Mouse (Mus musculus): ENCODE data around the gene Rufy2. TPM values are rescaled to one million over a fixed set of nuclear protein-coding genes. Genes with fewer than 3 reads are reported as not detected.

Rufy2 gene
- total RNA-seq, 2 experiments from 2014 or later, result 12.1 to 13.1 TPM

DNA sequence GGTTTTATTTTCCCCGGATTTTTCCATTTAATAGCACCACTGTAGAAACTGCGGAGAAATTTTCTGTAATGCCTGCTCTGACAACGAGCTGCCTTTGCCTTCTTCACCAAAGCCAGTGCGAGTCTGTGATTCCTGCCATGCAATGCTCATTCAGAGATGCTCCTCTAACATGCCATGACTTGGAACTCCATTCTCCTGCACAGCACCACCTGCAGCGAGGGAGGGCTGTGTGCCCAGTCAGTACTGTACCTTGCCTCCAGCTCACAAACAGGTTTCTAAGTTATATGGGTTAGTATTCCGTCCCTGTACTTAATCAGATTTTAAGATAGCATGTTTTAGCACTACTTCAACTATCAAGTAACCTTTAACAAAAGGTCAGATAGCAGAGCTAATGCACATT, 31.5 kb downstream of the Rufy2 start:
- intact Hi-C loops (cut with DNase I), result no loop called here
- no peak for DNase-seq

DNA sequence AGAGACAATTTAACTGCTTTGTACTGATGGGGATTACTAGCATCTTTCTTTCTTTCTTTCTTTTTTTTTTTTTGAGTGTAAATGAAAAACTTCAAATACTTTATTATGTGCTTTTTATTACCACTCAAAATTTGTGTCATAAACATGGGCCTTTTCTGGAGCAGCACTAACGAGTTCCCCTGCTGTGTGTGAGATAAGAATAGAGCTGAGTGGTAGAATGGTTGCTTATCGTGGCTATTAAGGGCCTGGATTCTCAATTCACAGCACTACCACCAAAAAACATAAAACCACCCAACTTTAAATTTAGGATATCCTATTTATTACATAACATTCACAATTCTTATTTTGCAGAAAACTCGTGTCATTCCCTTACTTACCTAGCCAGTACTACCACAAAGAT, 33.5 kb downstream of the Rufy2 start:
- intact Hi-C loops (cut with DNase I), result no loop called here
- DNase-seq, result no peak

DNA sequence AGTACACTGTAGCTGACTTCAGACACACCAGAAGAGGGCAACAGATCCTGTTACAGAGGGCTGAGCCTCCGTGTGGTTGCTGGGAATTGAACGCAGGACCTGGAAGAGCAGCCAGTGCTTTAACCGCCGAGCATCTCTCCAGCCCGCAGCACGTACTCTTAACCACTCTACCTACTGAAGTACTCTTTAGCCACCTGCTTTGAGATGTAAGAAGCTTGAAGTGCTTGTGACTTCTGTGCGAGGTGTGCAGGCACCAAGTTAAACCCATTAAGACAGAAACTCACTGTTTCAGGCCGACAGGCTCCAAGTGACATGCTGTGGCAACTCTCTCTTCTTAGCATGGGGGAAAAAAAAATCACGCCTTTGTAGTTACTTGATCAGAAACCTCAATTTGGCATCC, 34.1 kb downstream of the Rufy2 start:
- no peak for DNase-seq
- intact Hi-C loops (cut with DNase I), result no loop called here

DNA sequence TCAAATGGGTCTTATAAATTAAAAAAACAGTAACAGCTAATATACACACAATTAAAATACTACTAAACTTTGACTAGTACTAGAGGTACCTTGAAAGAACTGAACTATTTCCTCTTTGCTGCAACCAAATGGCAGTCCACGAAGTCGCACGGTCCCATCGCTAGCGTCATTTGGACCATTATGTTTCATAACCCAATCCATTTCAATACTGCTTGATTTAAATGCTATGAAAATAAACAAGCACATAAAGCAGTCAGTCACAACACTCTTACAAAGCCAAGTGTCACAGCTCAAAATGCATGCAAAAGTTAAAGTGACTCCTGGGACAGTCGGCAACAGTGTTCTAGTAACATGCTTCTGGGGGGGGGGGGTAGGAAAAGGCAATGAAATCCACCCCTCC, 39.3 kb downstream of the Rufy2 start:
- intact Hi-C loops (cut with DNase I), result no loop called here
- no peak for DNase-seq

DNA sequence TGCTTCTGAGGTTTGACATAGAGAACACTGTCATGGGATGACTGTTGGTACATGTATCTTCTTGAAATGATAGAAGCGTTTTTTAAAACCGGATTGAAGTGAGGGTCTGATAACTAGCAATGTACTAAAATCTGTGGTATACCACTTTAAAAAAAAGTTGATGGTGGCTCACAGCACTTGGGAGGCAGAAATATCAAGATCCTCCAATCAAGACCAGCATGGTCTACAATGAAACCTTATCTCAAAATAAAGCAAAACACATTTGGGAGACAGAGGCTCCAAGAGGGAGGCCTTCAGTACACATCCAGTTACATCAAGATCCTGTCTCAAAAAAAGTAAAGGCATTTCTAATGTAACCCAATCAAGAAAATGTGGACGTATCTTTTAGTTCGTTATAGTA, 41.7 kb downstream of the Rufy2 start:
- no peak for DNase-seq
- intact Hi-C loops (cut with DNase I), result loop anchor here (5.0 kb wide), 2 partner anchors 221 to 229 kb away; partner anchors contain the start of genes Ccar1 and Herc4

DNA sequence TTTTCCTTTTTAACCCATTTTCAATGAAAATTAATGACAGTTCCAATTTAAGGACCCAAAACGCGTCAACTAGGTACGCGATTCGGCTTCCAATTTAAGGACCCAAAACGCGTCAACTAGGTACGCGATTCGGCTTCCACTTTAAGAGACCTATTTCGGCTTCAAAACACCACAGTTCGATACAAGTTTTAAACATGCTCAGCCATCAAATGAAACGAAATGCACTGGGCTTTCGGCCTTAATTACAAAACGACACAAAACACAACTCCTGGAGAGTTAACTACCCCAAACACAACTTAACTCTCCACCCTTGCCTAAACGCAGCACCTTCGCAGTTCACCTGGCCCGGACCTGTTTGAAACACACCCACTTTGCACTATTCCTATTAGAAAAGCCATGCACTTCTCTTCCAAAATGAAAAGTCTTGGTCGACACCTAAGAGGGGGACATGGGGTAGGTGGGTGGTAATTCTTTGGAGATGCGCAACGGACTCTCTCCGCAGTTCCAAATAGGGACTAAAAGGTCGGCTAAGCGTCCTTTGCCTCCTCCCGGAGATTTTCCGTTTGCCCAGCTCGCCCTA, 42.6 kb downstream of the Rufy2 start:
- intact Hi-C loops (cut with DNase I), result loop anchor here (5.0 kb wide), 2 partner anchors 220 to 230 kb away; partner anchors contain the start of genes Ccar1 and Herc4
- DNase-seq, result no peak

DNA sequence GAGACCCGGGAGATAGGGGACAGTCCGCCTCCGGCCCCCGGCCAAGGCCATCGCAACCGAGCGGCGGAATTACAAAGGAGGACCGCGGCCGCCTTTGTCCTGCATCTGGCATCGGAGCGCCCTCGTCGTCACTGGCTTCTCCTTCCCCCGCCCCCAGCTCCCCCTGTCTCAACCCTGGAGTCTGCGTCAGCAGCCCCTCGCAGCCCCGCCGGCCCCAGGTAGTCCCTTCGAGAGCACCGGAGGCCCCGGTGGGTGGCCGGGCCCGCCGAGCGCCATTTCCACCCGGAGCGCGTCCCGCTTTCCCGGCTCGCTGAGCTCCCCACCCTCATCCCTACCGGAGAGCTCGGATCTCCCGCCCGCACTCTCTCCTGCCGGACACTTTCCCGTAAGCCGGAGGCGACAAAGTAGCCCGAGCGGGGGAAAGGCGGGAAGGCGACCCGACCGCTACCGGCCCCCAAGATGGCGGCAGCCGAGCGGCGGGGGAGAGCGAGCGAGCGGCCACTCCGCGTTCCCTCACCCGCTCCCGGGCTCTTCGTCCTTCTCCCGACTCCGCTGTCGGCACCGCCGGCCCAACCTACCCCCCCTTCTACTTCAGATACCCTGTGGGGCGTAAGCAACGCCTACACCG, 43.2 kb downstream of the Rufy2 start:
- intact Hi-C loops (cut with DNase I), result loop anchor here (5.0 kb wide), 2 partner anchors 219 to 231 kb away; partner anchors contain the start of genes Ccar1 and Herc4
- DNase-seq, result peak; percentile 78 to 81

DNA sequence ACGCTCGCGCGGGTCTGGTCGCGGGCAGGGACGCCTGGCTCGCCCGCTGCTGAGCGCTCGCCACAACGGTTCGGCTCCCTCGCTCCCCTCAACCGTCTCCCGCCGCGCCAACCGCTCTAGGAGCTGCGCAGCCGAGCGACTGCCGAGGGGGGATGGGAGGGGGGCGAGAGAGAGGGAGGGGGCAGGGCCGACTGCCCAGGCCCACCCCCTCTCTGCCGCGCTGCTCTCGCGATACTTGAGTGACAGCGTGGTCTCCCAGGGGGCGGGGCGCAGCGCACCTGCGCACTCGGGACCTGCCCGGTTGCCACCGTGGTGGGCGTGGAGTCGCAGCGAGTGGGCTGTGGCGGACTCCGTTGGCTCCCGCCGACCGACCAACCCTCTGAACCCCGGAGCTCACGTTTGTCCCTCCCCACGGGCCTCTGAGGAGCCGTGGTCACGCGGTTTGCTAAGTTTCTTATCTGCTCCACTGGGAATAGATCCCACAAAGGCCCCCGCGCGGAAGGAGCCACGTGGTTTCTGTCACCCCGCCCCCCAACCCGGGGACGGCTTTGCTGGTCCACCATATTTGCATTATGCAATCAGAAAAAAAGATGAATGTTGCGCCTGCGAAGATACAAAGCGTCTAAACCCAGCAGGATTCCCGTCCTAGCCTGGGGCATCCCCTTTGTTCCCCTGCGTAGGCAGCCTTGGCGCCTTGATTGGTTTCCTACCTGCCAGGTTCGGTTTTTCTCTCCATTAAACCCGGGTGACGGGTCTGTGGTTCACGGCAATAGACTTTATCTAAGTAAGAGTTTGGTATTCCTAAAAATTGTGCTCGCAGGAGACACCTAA, 43.9 kb downstream of the Rufy2 start, which contains the start of the genes Hnrnph3 and Pbld2:
Hnrnph3 (minus strand) TSS at position 469 of the 831 bp plus-strand sequence.
Pbld2 (plus strand) TSS at position 567 of the 831 bp plus-strand sequence.
- intact Hi-C loops (cut with DNase I), result loop anchor here (2.0 to 5.0 kb wide), 3 partner anchors 43 to 232 kb away; partner anchors contain the start of genes Ccar1 and Herc4
- peak; percentile 99 for DNase-seq

DNA sequence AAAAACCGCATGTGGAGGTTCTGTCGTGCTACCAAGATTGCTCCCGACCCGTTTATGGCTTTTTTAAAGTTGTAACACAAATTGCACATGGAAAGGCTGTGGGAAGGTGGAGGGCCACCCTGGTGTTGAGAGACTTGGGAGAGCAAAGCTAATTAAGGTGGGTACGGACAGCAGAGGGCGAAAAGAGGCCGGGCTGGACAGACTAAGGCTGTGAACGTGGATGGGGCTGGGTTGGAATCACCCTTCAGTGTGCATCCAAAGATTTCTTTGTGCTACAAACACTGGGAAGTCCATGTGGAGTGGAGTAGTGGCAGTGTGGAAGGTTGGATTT, 44.5 kb downstream of the Rufy2 start:
- intact Hi-C loops (cut with DNase I), result loop anchor here (2.0 to 5.0 kb wide), 3 partner anchors 42 to 232 kb away; partner anchors contain the start of genes Ccar1 and Herc4
- peak; percentile 63 to 70 for DNase-seq

DNA sequence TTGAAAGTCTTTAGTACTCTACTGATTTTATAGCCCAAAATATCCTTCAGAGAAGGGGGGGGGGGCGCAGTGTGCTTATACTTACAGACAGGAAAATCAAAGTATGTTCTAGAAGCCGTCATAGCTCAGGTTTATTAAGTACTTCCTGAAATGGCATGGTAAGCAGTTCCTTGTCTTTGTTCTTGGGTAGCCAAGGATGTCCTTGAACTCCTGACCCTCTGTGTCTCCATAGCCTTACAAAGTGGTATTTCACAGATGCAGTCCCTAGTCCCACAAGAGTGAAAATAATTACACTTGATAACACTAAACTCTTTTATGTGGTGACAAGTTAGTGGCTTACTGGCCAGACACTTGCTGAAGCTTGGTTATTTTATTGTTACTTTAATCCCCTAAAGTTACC, 45.0 kb downstream of the Rufy2 start:
- DNase-seq, result no peak
- intact Hi-C loops (cut with DNase I), result loop anchor here (2.0 kb wide), 1 partner anchor 42 kb away; no protein-coding TSS in a partner anchor

DNA sequence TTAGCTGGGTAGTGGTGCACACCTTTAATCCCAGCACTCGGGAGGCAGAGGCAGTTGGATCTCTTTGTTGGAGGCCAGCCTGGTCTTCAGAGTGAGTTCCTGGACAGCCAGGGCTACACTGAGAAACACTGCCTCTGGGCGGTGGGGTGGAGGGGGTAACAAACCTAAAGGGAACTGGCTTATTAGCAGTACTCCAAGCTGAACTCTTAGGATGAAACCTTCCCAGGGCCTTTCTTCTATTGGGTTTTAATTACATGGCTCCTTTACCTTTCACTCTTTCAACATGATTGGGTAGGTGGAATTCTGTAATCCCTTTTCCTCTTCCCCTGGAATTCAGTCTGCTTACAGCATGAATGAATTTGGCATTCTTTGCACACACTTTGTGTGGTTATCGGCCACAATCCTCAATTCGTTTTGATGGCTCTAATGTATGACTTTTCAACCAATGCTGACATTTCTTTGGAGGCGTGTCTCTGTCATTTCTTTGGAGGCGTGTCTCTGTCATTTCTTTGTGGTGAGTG, 45.5 kb downstream of the Rufy2 start:
- no peak for DNase-seq
- intact Hi-C loops (cut with DNase I), result loop anchor here (2.0 kb wide), 1 partner anchor 41 kb away; no protein-coding TSS in a partner anchor

DNA sequence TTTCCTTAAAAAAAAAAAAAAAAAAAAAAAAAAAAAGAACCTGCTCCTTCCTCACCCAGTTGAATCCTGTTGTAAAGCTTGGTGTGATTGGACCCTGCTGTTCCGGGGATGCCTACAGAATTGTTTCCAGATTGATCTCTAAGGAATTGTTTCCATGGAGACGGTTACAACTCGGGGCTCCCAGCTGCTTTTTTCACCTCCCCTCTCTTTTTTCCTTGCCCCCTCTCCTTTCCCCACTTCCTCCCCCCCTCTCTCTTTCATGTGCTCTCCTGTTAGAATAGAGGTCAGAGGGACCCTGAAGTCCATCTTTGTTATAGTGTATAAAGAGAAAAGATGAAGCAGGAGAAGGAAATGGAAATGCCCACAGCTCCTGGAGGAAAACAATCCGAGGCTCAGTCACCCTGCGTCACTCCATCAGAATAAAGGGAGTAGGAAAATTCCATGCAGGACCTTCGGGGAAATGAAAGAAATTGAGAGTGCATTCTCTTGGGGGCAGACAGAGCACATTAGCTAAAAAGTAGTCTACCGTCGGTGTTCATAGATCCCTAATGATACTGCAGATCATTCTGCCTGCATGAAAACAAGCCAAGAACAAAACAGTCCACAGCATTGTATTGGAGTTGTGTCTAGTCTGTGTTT, 46.3 kb downstream of the Rufy2 start:
- intact Hi-C loops (cut with DNase I), result no loop called here
- DNase-seq, result no peak

DNA sequence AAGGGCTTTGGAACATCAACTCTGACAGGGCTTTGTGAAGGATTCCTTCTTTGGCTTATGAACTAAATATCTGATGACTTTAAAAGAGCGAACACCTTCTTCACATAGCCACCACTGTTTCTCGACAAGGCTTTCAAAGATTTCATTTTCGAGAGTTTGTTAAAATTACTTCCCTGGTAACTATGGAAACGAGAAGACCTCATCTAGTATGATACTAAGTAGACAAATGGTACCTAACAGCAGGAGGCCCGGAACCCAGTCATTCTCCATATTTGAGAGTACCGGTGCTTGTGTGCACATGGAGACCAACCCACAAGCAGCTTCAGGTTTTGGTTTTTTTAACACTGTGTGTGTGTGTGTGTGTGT, 46.8 kb downstream of the Rufy2 start:
- intact Hi-C loops (cut with DNase I), result no loop called here
- DNase-seq, result no peak

DNA sequence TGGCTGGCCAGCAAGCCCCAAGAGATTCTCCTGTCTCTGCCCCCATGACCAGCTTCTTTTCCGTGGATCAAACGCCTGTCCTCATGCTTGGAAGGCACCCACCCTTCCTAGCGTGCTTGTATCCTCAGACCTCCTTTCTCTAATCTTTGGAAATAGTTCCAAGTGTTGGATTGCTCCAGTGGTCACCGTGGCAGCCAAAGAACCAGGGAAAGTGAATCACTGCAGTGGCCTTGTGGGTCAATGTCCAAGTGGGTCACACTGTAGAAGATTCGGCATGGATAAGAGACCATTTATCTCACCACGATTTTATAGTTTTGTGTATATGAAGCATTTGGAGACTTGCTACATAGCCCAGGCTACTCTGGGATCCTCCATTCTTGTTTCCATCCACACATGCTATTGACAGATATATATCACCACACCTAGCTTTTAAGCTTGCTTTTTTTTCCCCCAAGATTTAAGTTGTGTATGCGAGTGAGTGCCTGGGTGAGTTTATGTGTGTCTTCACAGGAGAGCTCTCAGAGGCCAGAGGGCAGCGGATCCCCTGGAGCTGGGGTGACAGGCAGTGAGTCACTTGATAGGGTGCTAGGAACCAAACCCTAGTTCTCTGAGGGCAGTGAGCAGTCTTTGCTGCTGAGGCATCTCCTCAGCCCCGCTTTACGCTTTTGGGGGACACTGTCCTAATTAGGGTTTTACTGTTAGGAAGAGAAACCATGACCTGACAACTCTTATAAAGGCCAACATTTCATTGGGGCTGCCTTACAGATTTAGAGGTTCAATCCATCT, 47.5 kb downstream of the Rufy2 start:
- intact Hi-C loops (cut with DNase I), result no loop called here
- no peak for DNase-seq

DNA sequence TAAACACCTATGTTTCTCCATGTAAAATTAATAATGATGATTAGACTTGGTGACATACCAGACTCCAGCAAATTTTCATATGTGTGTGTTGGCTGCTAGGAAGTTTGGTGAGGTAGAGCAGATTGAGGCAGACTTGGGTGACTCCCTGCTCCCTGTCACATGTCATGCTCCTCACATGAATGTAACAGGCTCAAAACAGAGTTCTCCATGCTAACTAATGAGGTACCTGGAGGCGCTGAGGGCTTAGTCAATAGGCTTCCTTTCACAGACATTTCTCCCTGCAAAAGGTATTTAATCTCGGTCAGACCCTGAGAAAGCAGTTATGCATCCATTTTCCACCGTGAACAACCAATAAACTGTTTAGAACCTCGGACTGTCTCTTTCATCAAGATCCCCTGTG, 48.4 kb downstream of the Rufy2 start:
- intact Hi-C loops (cut with DNase I), result no loop called here
- DNase-seq, result no peak

DNA sequence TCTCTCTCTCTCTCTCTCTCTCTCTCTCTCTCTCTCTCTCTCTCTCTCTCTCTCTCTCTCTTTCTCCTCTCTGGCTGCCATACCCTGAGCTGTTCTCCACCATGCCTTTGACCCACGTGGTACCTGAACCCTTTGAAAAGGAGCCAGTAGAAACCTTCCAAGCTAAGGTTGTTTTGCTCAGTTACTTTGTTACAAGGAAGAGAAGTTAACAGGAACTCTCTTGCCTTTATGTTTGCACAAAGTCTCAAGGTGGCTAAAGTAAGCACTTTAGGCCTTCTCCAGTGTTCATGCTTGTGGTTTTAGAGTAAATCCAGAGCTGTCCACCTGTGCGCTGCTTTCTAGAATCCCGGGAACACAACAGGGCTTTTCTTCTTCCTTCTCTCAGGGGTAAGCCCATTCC, 52.2 kb downstream of the Rufy2 start:
- intact Hi-C loops (cut with DNase I), result no loop called here
- DNase-seq, result no peak

DNA sequence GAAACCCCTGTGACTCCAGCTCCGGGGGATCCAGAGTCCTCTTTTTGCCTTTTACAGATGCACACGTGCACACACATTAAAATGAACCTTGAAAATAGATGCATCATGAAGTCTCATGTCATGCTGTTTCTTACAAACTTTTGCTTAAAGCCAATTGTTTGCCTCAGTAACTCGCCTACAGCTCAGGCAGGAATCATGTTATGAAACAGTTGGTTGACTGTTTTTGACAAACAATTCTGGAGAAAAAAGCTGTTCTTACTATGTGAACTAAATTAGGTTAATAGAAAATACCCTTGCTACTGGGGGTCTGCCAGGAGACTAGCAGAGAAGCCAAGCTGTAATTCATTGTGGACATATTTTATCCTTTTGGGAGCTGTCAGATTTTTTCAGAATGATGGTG, 52.9 kb downstream of the Rufy2 start:
- DNase-seq, result no peak
- intact Hi-C loops (cut with DNase I), result no loop called here

DNA sequence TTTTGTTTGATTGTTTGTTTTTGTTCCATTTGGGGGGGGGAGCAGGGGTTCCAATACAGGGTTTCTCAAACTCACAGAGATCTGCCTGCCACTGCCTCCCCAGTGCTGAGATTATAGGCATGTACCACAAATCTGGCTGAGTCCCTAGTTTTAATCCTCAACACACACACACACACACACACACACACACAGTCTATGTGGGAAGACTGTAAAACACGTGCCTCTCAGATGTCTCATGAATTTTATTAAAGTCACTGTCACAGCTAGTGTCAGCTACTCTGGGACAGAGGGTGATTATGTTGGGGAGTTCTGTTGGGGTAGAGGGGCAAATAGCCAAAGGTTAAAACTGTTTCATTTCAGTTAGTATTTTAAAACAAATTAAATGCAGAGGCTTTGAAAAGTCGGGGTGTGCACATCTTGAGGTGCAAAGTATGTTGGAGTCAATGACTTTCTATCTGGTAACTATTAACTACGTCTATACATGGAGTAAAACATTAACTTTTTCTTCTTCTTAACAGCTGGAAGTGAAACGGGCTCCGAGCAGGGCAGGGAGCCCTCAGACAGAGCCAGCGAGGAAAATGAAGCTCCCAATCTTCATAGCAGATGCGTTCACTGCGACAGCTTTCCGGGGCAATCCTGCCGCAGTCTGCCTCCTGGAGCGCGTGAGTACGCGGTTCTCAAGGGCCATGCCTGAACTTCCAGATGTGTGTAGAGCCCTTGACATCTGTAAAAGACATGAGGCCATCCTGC, 58.7 kb downstream of the Rufy2 start:
- no peak for DNase-seq
- intact Hi-C loops (cut with DNase I), result no loop called here

Data from heart, postnatal 14 days (tissue).